Mouse (Mus musculus) erythroblast, embryonic 14.5 days (primary cell): Measurements from ENCODE around the gene Gm13275.

Experiments used
- GATA1 ChIP-seq: IDR thresholded peaks from 2 replicates; pipeline ENCODE4 v1.6.1; 2012; ENCODE audit warnings: low read length, inconsistent platforms, mixed read lengths
- TAL1 ChIP-seq: IDR thresholded peaks from 3 replicates; pipeline ENCODE4 v1.6.1; 2012; ENCODE audit warnings: low read length, inconsistent platforms, mixed read lengths

DNA sequence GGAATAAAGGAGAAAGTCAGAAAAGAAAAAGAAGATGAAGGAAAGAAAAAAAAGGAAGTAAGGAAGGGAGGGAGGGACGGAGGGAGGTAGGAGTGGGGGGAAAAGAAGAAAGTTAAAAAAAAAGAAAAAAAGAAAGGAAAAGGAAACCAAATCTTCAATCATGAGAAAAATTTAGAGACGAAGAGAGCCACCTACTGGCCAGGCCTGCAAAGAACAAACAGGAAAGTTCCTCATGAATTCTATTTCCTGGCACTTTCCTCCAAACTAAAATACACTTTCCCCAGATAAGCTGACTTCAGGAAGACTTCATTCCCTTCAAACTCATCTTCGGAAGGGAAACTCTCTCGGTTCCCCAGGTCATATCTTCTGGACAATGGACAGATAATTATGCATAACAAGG lies 36.2 kb downstream of the Gm13275 start:
- TF ChIP-seq GATA1 (no peak), TAL1 (no peak)
